Mouse (Mus musculus) 3134 (cell line): ENCODE data around the gene March1.

Experiments used
- DNase-seq: peaks from one replicate; pipeline ENCODE4 v3.0.0-alpha.2; 2011; ENCODE audit warnings: low spot score; ENCODE audit not compliant: insufficient read length; ENCODE audit errors: extremely low read depth

March1 gene

GRCm38 (mm10) chr8:65617871-65618751, at the start of gene March1:
TSS of gene March1 (plus strand) at chr8:65617900.
- peak; percentile 5 for DNase-seq

GRCm38 (mm10) chr8:65586909-65587308, 30.8 kb upstream of the March1 start:
- DNase-seq = peak; percentile 54

GRCm38 (mm10) chr8:65603241-65603640, 14.5 kb upstream of the March1 start:
- no peak for DNase-seq

- DNase-seq = no peak
Measured at GRCm38 (mm10) chr8:65609509-65609908, 8.2 kb upstream of the March1 start.

GRCm38 (mm10) chr8:65618966-65619365, 1.3 kb downstream of the March1 start:
- DNase-seq = no peak

- no peak for DNase-seq
Measured at GRCm38 (mm10) chr8:65644931-65645330, 27.2 kb downstream of the March1 start.

- DNase-seq = peak; percentile 24
Measured at GRCm38 (mm10) chr8:65645502-65645901, 27.8 kb downstream of the March1 start.

- peak; percentile 10 for DNase-seq
Measured at GRCm38 (mm10) chr8:65645945-65646344, 28.2 kb downstream of the March1 start.

GRCm38 (mm10) chr8:65655924-65656323, 38.2 kb downstream of the March1 start:
- no peak for DNase-seq

GRCm38 (mm10) chr8:65661885-65662284, 44.2 kb downstream of the March1 start:
- no peak for DNase-seq

GRCm38 (mm10) chr8:65665786-65666185, 48.1 kb downstream of the March1 start:
- DNase-seq = no peak

GRCm38 (mm10) chr8:65743066-65743465, 125.4 kb downstream of the March1 start:
- DNase-seq = no peak

GRCm38 (mm10) chr8:65775815-65776214, 158.1 kb downstream of the March1 start:
- DNase-seq = no peak

- no peak for DNase-seq
Measured at GRCm38 (mm10) chr8:65781156-65781555, 163.5 kb downstream of the March1 start.

- no peak for DNase-seq
Measured at GRCm38 (mm10) chr8:65812971-65813370, 195.3 kb downstream of the March1 start.

- no peak for DNase-seq
Measured at GRCm38 (mm10) chr8:65922294-65923019, 304.8 kb downstream of the March1 start.

GRCm38 (mm10) chr8:65956948-65957347, 339.2 kb downstream of the March1 start:
- no peak for DNase-seq

GRCm38 (mm10) chr8:65957492-65957891, 339.8 kb downstream of the March1 start:
- DNase-seq = no peak

- no peak for DNase-seq
Measured at GRCm38 (mm10) chr8:65966502-65967222, 349.0 kb downstream of the March1 start.

GRCm38 (mm10) chr8:65967223-65967778, 349.6 kb downstream of the March1 start:
- no peak for DNase-seq

- no peak for DNase-seq
Measured at GRCm38 (mm10) chr8:65976905-65977304, 359.2 kb downstream of the March1 start.
